Mouse (Mus musculus): ENCODE measurements around the gene Tuba8.

Tuba8 gene

DNA sequence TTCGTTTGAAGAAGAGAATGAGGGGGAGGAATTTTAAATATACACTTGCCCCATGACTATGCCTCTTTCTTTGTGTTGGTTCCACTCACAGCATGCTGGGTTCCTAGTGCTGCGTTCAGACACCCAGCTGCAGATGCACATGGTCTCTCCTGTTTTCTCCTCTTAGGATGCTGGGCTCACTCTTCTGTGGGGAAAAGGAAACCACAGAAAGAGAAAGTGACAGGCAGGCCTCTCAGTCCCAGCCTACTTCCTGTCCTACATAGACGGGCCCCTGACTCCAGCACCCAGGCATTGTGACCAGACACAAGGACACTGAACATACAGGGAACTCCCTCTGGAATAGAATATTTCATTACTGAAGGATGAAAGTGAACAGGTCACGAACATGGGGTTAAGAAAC, 15.5 kb downstream of the Tuba8 start:
- DNase-seq (ENCODE audit: extremely low read depth, insufficient read length, low spot score): no peak

DNA sequence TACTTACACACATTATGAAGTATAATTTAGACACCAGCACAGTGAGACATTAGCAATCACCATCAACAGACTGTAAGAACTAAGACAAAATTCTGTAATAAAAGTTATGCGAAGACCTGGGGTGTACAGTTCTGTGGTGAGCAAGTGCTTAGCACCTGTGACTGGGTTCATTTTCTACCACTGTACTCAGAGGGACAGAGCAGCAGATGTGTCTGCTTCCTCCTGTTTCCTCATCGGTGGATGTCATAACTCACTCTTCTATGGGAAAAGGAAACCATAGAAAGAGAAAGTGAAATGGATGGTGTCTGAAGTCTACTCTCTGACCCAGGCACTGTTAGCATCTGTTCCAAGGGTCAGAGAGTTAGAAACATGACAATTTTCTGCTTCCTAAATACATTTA, 16.2 kb downstream of the Tuba8 start:
- no peak for DNase-seq (ENCODE audit: extremely low read depth, insufficient read length, low spot score)

GRCm38 (mm10) chr6:121228421-121228820, 17.9 kb downstream of the Tuba8 start:
- no peak for DNase-seq (ENCODE audit: extremely low read depth, insufficient read length, low spot score)

GRCm38 (mm10) chr6:121232652-121233051, 22.2 kb downstream of the Tuba8 start:
- DNase-seq (ENCODE audit: extremely low read depth, insufficient read length, low spot score): no peak

- no peak for DNase-seq (ENCODE audit: extremely low read depth, insufficient read length, low spot score)
These were observed 25.9 kb downstream of the Tuba8 start for GRCm38 (mm10) chr6:121236386-121236785.

- DNase-seq (ENCODE audit: extremely low read depth, insufficient read length, low spot score): no peak
These were observed 27.7 kb downstream of the Tuba8 start for GRCm38 (mm10) chr6:121238209-121238608.

DNA sequence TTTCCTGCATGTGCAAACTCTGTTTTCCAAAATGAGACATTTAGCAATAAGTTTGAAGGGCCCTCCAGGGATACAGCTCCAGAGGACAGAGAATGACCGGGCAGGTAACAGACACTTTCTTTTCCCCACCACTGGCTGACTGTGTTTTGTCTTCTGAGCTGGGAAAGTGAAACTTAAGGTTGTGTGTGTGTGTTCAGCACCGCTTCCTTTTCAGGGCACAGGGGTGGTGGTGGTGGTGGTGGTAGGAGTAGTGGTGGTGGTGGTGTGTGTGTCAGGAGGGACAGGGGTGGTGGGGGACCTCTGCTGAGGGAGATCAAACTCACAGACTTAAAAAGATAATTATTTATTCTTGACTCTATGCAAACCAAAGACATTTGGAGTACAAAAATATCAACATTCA, 31.3 kb downstream of the Tuba8 start:
- no peak for DNase-seq (ENCODE audit: extremely low read depth, insufficient read length, low spot score)

DNA sequence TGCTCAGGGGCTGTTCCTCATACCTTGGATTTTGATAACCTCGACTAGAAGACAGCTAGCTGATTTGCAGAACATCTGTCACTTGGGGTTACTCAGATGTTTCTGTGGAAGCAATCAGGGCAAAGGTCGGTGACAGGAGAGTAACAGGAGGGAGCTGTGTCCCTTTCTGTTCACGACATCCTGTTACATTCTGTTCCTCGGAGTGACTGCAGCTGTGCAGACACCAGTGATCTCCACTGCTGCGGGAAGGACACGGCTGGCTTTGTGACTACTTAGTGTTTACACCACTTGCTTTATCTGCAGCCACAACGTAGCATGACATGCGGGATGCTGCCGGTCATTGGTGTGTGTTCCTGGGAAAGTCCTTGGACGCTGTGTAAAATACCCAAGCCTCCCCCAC, 32.7 kb downstream of the Tuba8 start:
- no peak for DNase-seq (ENCODE audit: extremely low read depth, insufficient read length, low spot score)

- peak; percentile 87 for DNase-seq (ENCODE audit: extremely low read depth, insufficient read length, low spot score)
These were observed 34.9 kb downstream of the Tuba8 start, which contains the start of gene Usp18 for GRCm38 (mm10) chr6:121245127-121246036. Usp18 (plus strand) TSS chr6:121245906.

DNA sequence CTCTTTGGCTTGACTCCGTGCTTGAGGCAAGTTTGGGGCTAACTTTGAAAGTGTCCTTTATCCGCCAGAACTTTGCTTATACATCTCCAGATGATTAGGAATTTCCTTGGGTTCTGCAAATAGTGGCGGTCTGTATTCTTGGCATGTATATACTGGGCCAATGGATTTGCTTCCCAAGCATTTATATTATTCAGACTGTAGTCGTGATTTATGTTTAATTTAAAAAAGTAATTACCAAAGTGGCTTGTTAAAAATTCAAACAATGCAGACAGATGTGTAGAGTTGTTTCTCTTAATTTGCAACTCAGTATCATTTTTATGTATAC, 35.5 kb downstream of the Tuba8 start:
- DNase-seq (ENCODE audit: extremely low read depth, insufficient read length, low spot score): no peak

DNA sequence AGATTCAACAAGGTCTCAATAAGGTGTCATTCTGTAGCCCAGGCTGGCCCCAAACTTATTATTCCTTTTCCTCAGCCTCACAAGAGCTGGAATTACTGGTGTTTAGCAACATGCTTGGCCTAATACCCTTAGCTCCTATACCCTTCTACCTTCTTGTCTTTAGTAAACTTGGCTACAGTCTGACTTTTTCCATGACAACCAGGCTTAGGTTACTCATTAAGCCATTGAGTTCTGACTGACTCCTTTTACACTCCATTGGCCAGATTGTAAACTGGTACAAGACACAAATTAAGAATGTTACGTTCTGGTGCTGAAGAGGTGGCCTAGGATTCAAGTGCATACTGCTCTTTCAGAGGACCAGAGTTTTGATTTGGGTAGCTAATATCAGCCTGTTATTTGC, 39.9 kb downstream of the Tuba8 start:
- no peak for DNase-seq (ENCODE audit: extremely low read depth, insufficient read length, low spot score)

- DNase-seq (ENCODE audit: extremely low read depth, insufficient read length, low spot score): no peak
These were observed 40.8 kb downstream of the Tuba8 start for GRCm38 (mm10) chr6:121251256-121251655.

DNA sequence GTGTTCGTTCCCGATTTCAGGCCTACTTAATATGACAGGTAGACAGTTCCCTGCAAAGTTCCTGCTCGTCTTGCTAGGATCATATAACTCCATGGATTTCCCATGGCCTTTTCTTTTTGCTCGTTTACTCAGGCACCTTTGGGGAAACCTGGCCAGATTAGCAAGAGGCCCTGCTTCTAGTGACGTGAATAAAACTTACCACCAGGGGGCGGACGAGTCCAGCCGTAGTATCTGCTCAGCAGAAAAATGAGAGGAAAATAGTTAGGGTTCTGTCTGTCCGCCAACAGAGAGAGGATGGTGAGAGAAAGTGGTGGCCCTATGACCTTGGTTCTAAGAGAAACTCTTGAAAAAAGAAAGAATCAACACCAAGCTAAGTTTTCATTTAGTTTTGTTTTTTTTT, 50.1 kb downstream of the Tuba8 start:
- peak; percentile 12 for DNase-seq (ENCODE audit: extremely low read depth, insufficient read length, low spot score)

- no peak for DNase-seq (ENCODE audit: extremely low read depth, insufficient read length, low spot score)
These were observed 50.7 kb downstream of the Tuba8 start for GRCm38 (mm10) chr6:121261233-121261632.

GRCm38 (mm10) chr6:121262004-121262403, 51.5 kb downstream of the Tuba8 start:
- no peak for DNase-seq (ENCODE audit: extremely low read depth, insufficient read length, low spot score)

DNA sequence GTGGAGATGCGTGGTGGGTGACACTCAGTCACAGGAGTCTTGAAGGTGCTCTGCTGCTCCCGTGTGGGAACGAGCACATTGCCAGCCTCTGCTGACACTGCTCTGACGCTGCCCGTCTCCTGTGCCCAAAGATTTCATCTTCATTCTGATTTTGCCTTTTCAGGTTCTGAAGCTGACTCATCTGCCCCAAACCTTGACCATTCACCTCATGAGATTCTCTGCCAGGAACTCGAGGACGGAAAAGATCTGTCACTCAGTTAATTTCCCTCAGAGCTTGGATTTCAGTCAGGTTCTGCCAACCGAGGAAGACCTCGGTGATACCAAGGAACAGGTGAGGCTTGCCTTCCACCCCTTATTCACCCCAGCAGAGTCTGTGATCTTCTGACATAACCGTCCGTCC, 52.0 kb downstream of the Tuba8 start:
- DNase-seq (ENCODE audit: extremely low read depth, insufficient read length, low spot score): no peak

GRCm38 (mm10) chr6:121270156-121270555, 59.7 kb downstream of the Tuba8 start:
- no peak for DNase-seq (ENCODE audit: extremely low read depth, insufficient read length, low spot score)

DNA sequence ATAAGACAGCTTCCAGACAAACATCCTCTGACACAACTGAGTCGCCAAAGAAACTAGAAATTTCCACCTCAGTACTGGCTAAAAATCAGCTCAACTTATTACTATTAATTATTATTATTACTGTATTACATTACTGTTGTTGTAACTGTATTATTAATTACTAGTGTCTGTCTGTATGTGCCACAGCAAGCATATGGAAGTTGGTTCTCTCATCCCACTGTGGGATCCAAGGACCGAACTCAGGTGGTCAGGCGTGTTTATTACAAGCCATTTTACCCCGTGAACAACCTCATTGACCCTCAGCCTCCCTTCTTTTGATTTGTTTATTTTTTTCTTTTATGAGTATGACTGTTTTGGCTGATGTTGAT, 61.2 kb downstream of the Tuba8 start:
- no peak for DNase-seq (ENCODE audit: extremely low read depth, insufficient read length, low spot score)

DNA sequence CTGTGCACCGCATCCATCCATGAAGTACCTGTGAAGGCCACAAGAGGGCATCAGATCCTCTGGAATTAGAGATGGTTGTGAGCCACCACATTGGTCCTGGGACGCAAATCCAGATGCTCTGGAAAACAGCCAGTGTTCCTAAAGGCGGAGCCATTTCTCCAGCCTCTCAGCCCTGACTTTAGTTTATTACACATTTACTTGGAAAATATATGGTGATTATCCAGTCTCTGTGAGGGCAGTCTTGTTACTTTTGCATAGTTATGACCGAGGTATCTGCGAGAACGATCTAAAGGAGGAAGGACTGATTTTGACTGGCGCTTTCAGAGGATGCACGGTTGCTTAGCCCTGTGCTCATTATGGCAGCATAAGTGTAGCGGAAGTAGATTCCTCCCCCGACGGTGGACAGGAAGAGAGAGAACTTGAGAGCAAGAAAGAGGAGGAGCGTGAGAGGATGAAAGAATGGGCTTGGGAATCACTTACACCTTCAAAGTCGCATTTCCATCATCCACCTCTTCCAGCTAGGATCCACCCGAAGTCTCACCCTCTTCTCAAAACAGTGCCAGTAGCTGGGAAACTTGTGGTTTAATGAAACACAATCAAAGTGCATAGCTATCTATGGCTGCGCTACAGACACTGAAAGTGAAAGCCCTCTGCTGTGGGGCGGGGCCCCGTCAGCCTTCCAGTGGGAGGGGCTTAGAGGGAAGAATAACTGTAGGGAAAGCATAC, 61.7 kb downstream of the Tuba8 start:
- DNase-seq (ENCODE audit: extremely low read depth, insufficient read length, low spot score): peak; percentile 58

DNA sequence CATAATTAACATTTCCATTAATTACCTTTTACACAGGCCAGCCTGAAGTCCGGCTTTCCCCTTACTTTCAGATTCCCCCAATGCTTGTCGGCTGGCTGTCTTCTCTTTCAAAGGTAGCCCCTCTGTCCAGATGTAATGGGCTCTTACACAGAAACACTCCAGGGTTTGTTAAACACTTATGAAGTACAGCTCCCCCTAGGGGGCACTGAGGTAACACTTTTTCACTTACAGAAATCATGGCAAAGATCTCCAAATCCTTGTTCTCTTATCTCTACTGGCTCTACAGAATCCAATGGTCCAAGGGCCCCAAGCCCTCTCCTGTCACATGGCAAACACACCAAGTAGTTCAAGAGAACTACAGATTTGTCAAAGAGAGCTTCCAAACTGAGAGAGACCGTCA, 63.9 kb downstream of the Tuba8 start:
- no peak for DNase-seq (ENCODE audit: extremely low read depth, insufficient read length, low spot score)

Measured in 3134 (cell line).